Mouse (Mus musculus) hindbrain, embryonic 13.5 days (tissue): ENCODE results near the gene Parp3. TPM values are rescaled to one million over a fixed set of nuclear protein-coding genes. Genes with fewer than 3 reads are reported as not detected.

Source experiments
- polyA plus RNA-seq: library from polyadenylated mRNA; unstranded; fragments of >200 nt; fragmentation: Nextera tagmentation; extraction: Ambion mirVana; gene quantifications from 2 replicates; pipeline ENCODE4 v1.2.1, GENCODE M21; 2015

The Parp3 gene
- polyA plus RNA-seq, 1 experiment from 2014 or later: 0.88 TPM

Other genes starting within 250 kb of the Parp3 start
- gene Alas1, start 228.3 kb downstream of the Parp3 start, polyA plus RNA-seq: 93.1 and 101 TPM in 2 replicates
- 8.9 and 9.2 TPM in 2 replicates for gene Poc1a, start 195.9 kb downstream of the Parp3 start, polyA plus RNA-seq
- 9.9 and 10.3 TPM in 2 replicates for gene Dusp7, start 108.3 kb downstream of the Parp3 start, polyA plus RNA-seq
- 704 TPM in 2 replicates for gene Rpl29, start 47.5 kb downstream of the Parp3 start, polyA plus RNA-seq
- 25.1 and 28.6 TPM in 2 replicates for gene Acy1, start 38.6 kb downstream of the Parp3 start, polyA plus RNA-seq
- gene Abhd14b, start 29.5 kb downstream of the Parp3 start, polyA plus RNA-seq: 6.9 and 7.3 TPM in 2 replicates
- gene Abhd14a, start 29.3 kb downstream of the Parp3 start, polyA plus RNA-seq: 51.7 and 52.7 TPM in 2 replicates
- gene Pcbp4, start 23.7 kb downstream of the Parp3 start, polyA plus RNA-seq: 248 and 259 TPM in 2 replicates
- 0.60 and 0.68 TPM in 2 replicates for gene Gpr62, start 11.0 kb downstream of the Parp3 start, polyA plus RNA-seq
- gene Rrp9, start 986 bp downstream of the Parp3 start, polyA plus RNA-seq: 43.9 and 44.0 TPM in 2 replicates
- not detected in 2 replicates for gene Iqcf1, start 23.0 kb upstream of the Parp3 start, polyA plus RNA-seq
- gene Iqcf5, start 37.6 kb upstream of the Parp3 start, polyA plus RNA-seq: not detected in 2 replicates
- gene Iqcf3, start 84.7 kb upstream of the Parp3 start, polyA plus RNA-seq: not detected in 2 replicates
- not detected in 2 replicates for gene Iqcf4, start 94.0 kb upstream of the Parp3 start, polyA plus RNA-seq
- gene Iqcf6, start 149.6 kb upstream of the Parp3 start, polyA plus RNA-seq: not detected in 2 replicates
- 3.7 and 5.3 TPM in 2 replicates for gene Grm2, start 179.1 kb upstream of the Parp3 start, polyA plus RNA-seq
- gene Tex264, start 209.0 kb upstream of the Parp3 start, polyA plus RNA-seq: 49.1 and 52.7 TPM in 2 replicates